Mouse (Mus musculus) embryonic stem cell, embryonic (primary cell): ENCODE measurements at regions not wholly inside any gene's neighbourhood (a gene's known extent, or its start where the extent isn't known, plus 50 kb on each side); places are given as distances from the start of the nearest gene placed in this dataset.

Experiments
- CTCF ChIA-PET, 4 experiments: fragments of 300-600 bp in 2 of 4; fragments of 350-600 bp in 2 of 4; sonication (Branson Sonifier 250); formaldehyde crosslinking; loops; one replicate each; lab custom pipeline; 2022; ENCODE audit warnings: inconsistent platforms in 2 of 4; lab: Charles Lee
- POLR2A ChIA-PET, 4 experiments: fragments of 300-600 bp in 2 of 4; fragments of 350-600 bp in 2 of 4; sonication (Branson Sonifier 250); formaldehyde crosslinking; loops; one replicate each; lab custom pipeline; 2022; ENCODE audit warnings: antibody characterized with exemption in 4 of 4, inconsistent platforms in 1 of 4; lab: Charles Lee

GRCm38 (mm10) chr13:40564351-40564750 is 173.8 kb downstream of the Tfap2a start:
- ChIA-PET CTCF (no interaction called here), POLR2A (no interaction called here)

GRCm38 (mm10) chr13:40554368-40554767 is 183.8 kb downstream of the Tfap2a start:
- CTCF ChIA-PET: no interaction called here

GRCm38 (mm10) chr13:40525501-40525900 is 164.3 kb upstream of the Ofcc1 start:
- ChIA-PET POLR2A (no interaction called here), CTCF (no interaction called here)

More at GRCm38 (mm10) chr13:40554368-40554767, 183.8 kb downstream of the Tfap2a start:
- POLR2A ChIA-PET: interaction anchor here in 1 of 4 experiments (0.6 kb wide), 1 partner anchor 20 kb away, joined by 3 read pairs; no protein-coding TSS in a partner anchor

- ChIA-PET POLR2A (no interaction called here), CTCF (no interaction called here)
These were observed 161.9 kb upstream of the Ofcc1 start for GRCm38 (mm10) chr13:40523115-40523514.

GRCm38 (mm10) chr13:40518180-40518579 is 156.9 kb upstream of the Ofcc1 start:
- POLR2A ChIA-PET: no interaction called here
- CTCF ChIA-PET: interaction anchor here in 1 of 4 experiments (1.1 kb wide), 1 partner anchor 240 kb away, joined by 3 read pairs; no protein-coding TSS in a partner anchor

- ChIA-PET CTCF (no interaction called here), POLR2A (no interaction called here)
These were observed 148.0 kb upstream of the Ofcc1 start for GRCm38 (mm10) chr13:40509290-40509689.

- CTCF ChIA-PET: no interaction called here
- POLR2A ChIA-PET: no interaction called here
These were observed 119.6 kb upstream of the Ofcc1 start for GRCm38 (mm10) chr13:40480830-40481229.

- POLR2A ChIA-PET: no interaction called here
- CTCF ChIA-PET: no interaction called here
These were observed 111.4 kb upstream of the Ofcc1 start for GRCm38 (mm10) chr13:40472683-40473082.

GRCm38 (mm10) chr13:40469162-40469561 is 107.9 kb upstream of the Ofcc1 start:
- ChIA-PET CTCF (no interaction called here), POLR2A (interaction anchor here in 2 of 4 experiments (0.6 to 0.9 kb wide), 2 partner anchors 27 to 261 kb away, joined by 3 read pairs; no protein-coding TSS in a partner anchor)

GRCm38 (mm10) chr13:40453360-40453759 is 92.1 kb upstream of the Ofcc1 start:
- ChIA-PET CTCF (no interaction called here), POLR2A (no interaction called here)

GRCm38 (mm10) chr13:40429831-40430230 is 68.6 kb upstream of the Ofcc1 start:
- POLR2A ChIA-PET: no interaction called here
- CTCF ChIA-PET: no interaction called here

- ChIA-PET POLR2A (no interaction called here), CTCF (interaction anchor here in 1 of 4 experiments (0.5 kb wide), 1 partner anchor 78 kb away, joined by 3 read pairs; no protein-coding TSS in a partner anchor)
These were observed 61.8 kb upstream of the Ofcc1 start for GRCm38 (mm10) chr13:40423051-40423450.

- ChIA-PET POLR2A (no interaction called here), CTCF (no interaction called here)
These were observed 56.6 kb upstream of the Ofcc1 start for GRCm38 (mm10) chr13:40417856-40418255.

- CTCF ChIA-PET: no interaction called here
- POLR2A ChIA-PET: no interaction called here
These were observed 51.8 kb upstream of the Ofcc1 start for GRCm38 (mm10) chr13:40413074-40413473.
